Mouse (Mus musculus): ENCODE measurements at regions not wholly inside any gene's neighbourhood (a gene's known extent, or its start where the extent isn't known, plus 50 kb on each side); places are given as distances from the start of the nearest gene placed in this dataset.
"Not testable (repeated sequence)": the region's sequence is repeated elsewhere in the genome, so short reads cannot be mapped to it uniquely, and the experiment has no call there.

DNA sequence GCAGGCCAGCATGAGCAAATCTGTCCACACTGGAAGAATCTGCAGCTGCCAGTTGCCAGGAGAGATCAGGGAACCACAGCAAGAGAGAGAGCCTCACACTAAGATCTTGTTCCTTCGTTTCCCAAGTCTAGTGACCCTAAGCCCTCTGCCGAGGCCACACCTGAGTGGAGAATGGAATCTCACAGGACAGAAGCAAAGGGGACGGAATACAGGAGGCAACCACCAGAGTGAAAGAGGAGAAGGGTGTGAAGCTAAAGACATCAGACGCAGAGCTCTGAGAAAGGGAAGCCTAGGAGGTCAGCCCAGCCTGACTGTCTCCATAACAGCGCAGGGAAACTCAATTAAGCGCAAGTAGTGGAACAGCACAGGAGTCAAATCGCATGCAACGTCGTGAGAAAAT, 75.0 kb downstream of the Suds3 start:
- TF ChIP-seq CTCF (IDR thresholded peaks at IDR 0.05) = no peak
- H3K4me3 ChIP-seq = no peak overlapping the region
- intact Hi-C loops (cut with DNase I) = no loop called here
- no peak for DNase-seq (ENCODE audit: extremely low spot score in 1 of 2, low spot score in 2 of 2)
- no peak overlapping the region for H3K27ac ChIP-seq

DNA sequence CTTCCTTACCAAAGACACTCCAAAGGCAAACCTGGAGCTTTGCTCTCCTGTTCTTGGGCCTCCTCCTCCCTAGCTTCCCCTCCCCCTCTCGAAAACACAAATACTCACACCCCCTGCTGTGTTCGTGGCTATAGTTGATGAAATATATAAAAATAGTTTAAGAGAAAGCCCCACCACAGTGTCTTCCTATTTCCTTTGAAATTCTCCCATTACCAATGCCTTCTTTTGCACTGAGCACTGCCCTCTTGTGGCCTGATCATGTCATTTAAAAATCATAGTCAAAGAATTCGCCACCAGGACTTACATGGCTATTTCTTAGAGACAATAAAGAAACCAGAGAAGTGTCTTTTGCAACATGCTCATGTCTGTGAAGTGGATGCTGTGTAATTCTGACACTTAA, 78.7 kb downstream of the Suds3 start:
- no peak overlapping the region for H3K27ac ChIP-seq
- DNase-seq (ENCODE audit: extremely low spot score in 1 of 2, low spot score in 2 of 2) = peak; percentile 33 to 52
- intact Hi-C loops (cut with DNase I) = loop anchor here (2.0 to 10.0 kb wide), 3 partner anchors 142 to 442 kb away; partner anchors contain the start of gene Srrm4
- peak; percentile 71 for TF ChIP-seq CTCF (IDR thresholded peaks at IDR 0.05)
- H3K4me3 ChIP-seq = no peak overlapping the region

DNA sequence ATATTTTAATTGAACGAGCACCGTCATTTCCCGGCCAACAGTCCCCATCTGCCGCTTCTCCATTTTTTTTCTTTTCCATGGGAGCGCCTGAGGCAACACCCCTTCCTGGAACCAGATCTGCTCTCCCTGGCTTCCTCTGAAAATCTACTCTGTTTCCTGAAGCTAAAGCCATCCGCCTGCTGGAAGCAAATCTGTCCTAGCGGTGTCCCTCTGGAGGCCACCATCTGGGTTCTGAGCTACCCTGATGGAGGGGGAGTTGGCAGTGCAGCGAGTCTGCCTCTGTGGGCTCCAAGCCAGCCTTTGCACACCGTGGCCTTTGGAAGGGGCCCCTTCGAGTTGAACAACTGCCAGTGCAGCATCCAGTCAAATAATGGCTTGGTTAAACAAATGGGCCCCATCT, 83.8 kb downstream of the Suds3 start:
- intact Hi-C loops (cut with DNase I) = loop anchor here (10.0 kb wide), 2 partner anchors 277 to 437 kb away; partner anchors contain the start of gene Srrm4
- no peak; the same call in 1 of the 2 replicates for TF ChIP-seq CTCF (IDR thresholded peaks at IDR 0.05)
- peak; percentile 15 to 16 for DNase-seq (ENCODE audit: extremely low spot score in 1 of 2, low spot score in 2 of 2)
- Histone ChIP-seq H3K27ac (no peak overlapping the region; the same call in 1 of the 2 replicates), H3K4me3 (no peak overlapping the region)

DNA sequence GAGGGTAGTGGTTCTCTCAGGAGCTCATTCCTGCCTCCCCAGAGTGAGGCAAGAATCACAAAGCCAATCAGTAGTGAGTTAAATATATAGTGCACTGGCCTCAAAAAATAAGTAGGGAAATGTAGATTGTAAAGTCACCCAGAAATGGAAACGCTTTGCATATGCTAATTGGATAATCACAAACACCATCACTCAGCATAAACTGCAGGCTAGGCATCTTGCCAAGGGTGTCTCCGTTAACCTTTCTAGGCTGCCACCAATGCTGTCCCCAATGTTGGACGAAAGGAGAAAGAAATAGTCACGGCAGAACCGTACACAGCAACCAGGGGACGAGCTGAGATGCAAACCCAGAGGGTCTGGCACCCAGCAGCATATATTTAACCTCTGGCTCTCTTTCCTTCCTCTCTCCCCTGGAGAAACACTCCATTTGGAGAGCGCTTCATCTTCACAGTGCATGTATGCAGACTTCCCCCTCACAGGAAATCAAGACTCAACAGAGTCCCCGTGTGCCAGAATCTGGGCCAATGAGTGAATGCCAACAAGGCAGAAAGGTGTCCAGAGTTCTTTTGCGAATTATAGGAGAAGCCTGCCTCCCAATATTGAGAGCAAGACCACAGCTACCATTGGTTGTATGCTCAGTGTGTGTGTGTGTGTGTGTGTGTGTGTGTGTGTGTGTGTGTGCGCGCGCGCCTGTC, 90.1 kb downstream of the Suds3 start:
- TF ChIP-seq CTCF (IDR thresholded peaks at IDR 0.05) = no peak
- Histone ChIP-seq H3K4me3 (no peak overlapping the region), H3K27ac (no peak overlapping the region)
- intact Hi-C loops (cut with DNase I) = no loop called here
- no peak for DNase-seq (ENCODE audit: extremely low spot score in 1 of 2, low spot score in 2 of 2)

DNA sequence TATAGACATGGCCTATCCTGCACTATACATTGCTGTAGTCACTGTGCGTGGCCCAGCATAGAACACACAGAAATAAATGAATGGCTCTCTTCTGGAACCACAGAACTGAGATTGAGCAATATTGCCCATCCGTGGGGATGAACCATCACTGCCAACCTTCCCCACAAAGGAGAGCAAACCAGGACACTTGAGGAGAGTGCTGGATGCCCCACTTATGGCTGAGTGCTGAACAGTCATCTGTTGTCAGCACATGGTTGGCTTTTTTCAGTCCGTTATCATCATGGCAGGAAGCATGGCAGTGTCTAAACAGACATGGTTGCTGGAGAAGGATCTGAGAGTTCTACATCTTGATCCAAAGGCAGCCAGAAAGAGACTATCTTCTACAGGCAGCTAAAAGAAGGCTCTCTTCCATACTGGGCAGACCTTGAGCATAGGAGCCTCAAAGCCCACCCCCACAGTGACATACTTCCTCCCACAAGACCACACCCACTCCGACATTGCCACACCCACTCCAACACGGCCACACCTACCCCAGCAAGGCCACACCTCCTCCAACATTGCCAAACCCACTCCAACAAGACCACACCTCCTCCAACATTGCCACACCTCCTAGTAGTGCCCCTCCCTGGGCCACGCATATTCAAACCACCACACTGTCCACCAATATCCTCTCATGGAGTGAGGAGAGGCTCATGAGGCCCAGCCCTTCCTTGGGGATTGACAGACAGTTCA, 97.3 kb downstream of the Suds3 start:
- Histone ChIP-seq H3K27ac (no peak overlapping the region), H3K4me3 (no peak overlapping the region)
- no peak for DNase-seq (ENCODE audit: extremely low spot score in 1 of 2, low spot score in 2 of 2)
- TF ChIP-seq CTCF (IDR thresholded peaks at IDR 0.05) = no peak
- intact Hi-C loops (cut with DNase I) = no loop called here

DNA sequence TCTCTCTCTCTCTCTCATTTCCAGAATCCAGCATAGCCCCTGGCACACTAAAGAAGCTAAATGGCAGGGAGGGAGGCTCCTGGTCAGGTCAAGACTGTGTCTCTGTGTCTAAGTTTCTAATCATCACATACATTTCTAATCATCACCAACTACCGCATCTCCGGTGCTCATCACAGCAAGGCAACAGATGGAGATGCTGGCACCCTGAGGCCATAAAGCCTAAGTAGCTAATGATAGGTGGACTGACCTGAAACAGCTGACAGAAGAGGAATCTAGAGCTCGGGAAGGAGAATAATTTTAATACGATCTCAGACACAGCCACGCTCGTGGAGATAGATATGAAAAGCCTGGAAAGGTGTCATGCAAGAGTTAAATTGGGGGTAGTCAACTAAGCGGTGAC, 104.8 kb downstream of the Suds3 start:
- no peak for DNase-seq (ENCODE audit: extremely low spot score in 1 of 2, low spot score in 2 of 2)
- intact Hi-C loops (cut with DNase I) = no loop called here
- Histone ChIP-seq H3K27ac (no peak overlapping the region), H3K4me3 (no peak overlapping the region)
- no peak for TF ChIP-seq CTCF (IDR thresholded peaks at IDR 0.05)

DNA sequence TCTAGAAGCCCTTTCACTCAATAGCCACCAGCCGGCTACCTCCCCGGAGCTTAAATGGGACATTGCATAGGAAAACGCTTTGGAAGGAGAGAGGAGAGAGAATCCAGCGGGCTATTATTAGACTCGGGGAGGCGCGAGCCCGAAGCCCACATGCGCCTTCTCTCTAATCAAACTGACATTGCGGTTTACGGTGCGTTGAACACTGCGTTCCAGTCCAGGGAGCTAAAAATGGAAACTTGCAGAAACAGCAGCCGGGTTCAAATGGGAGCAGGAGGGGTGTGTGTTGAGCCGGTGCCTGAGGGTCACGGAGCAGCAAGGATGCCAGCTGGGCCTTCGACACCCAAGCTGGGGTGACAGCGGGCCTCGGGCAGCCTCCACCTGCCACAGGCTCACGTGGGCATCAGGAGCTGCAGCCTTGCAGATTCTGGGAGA, 115.1 kb downstream of the Suds3 start:
- Histone ChIP-seq H3K4me3 (peak overlapping the region; percentile 38), H3K27ac (peak overlapping the region; percentile 40)
- peak; percentile 31 to 47 for DNase-seq (ENCODE audit: extremely low spot score in 1 of 2, low spot score in 2 of 2)
- TF ChIP-seq CTCF (IDR thresholded peaks at IDR 0.05) = no peak
- intact Hi-C loops (cut with DNase I) = no loop called here

DNA sequence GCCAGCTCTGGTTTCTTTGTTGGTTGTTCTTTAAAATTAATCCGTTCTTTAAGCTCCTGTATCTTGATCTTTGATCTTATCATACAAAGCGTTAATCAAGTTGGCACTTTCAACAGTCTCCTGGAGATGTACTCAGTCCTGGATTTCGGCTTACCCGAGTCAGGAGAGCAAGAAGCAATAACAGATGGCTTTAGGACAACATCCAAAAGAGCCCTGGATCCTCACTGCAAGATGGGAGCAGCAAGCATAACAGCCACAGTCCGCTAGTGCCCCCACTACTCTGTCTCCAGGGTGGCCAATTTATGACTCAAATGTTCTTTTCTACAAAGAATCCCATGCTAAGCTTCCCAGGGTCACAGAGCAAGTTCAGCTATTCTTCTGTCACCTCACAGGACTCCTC, 121.4 kb downstream of the Suds3 start:
- no peak for DNase-seq (ENCODE audit: extremely low spot score in 1 of 2, low spot score in 2 of 2)

DNA sequence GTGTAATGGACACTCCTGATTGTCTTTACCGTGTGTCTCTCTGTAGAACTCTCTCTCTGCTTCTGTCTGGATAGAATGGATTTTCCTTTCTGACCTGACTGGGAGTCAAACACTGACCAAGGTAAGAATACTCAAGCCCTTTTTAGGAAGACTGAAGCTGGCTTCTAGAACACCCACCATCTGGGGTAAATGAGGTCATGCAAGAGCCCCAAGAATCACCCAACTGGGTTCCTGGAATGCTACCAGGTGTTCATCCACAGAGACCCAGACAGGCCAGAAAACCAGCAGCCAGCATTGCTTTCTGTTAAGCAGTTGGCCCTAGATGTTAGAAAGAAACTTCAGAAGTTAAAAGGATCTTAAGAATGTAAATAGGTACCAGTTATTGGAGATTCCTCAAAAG, 122.2 kb downstream of the Suds3 start:
- DNase-seq (ENCODE audit: extremely low spot score in 1 of 2, low spot score in 2 of 2) = no peak
- intact Hi-C loops (cut with DNase I) = no loop called here
- Histone ChIP-seq H3K27ac (no peak overlapping the region), H3K4me3 (no peak overlapping the region)
- TF ChIP-seq CTCF (IDR thresholded peaks at IDR 0.05) = no peak

More for the DNA sequence above, 121.4 kb downstream of the Suds3 start:
- no peak for TF ChIP-seq CTCF (IDR thresholded peaks at IDR 0.05)
- no peak overlapping the region for H3K27ac ChIP-seq
- intact Hi-C loops (cut with DNase I) = no loop called here
- H3K4me3 ChIP-seq = no peak overlapping the region

DNA sequence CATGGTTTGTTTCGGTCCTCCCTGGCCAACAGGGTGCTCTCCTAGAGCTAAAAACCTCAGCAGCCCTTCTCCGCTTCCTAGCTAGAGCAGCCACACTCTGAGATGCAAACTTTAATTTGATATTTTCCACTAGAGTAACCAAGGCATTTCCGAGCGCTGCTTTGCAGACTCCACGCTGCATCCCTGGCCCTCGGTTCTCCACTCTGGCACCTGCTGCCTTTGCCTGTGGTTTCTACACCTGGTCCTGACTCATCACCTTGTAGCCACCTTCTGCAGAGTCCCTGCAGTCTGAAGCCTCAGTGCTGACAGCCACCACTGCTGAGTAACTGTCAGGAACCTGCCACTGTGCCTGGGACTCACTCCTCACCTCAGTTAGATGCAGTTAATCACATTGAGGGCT, 124.5 kb downstream of the Suds3 start:
- H3K4me3 ChIP-seq = no peak overlapping the region
- TF ChIP-seq CTCF (IDR thresholded peaks at IDR 0.05) = no peak
- intact Hi-C loops (cut with DNase I) = no loop called here
- no peak for DNase-seq (ENCODE audit: extremely low spot score in 1 of 2, low spot score in 2 of 2)
- H3K27ac ChIP-seq = no peak overlapping the region

DNA sequence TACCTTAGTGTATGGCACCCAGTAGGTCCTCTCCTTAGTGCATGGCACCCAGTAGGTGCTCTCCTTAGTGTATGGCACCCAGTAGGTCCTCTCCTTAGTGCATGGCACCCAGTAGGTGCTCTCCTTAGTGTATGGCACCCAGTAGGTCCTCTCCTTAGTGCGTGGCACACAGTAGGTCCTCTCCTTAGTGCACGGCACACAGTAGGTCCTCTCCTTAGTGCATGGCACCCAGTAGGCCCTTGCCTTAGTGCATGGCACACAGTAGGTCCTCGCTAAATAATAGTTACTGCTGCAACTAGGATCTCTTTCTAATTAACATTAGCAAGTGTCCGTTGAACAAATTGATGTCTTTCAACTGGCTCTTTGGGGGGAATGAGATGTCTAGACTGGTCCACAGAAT, 144.4 kb downstream of the Suds3 start:
- H3K27ac ChIP-seq; DNase-seq (ENCODE audit: extremely low spot score in 1 of 2, low spot score in 2 of 2); intact Hi-C loops (cut with DNase I); H3K4me3 ChIP-seq: not testable (repeated sequence)

DNA sequence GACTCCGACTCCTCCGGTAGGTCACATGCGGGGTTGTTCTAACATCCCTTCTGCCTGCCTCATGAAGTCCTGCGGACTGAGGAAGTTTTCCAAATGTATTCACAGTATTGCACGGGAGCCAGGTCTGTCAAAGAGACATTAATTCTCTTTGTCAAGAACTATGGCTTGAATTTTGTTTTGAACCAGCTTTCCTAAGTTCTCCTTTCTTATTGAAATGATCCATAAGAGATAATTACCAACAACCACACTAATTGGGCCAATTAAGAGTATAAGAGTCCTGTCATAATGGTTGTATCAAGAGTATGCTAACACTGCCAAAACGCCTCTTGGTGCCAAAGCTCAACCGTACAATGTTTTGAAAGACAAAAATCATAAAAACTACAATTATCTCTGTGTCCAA, 151.7 kb downstream of the Suds3 start:
- intact Hi-C loops (cut with DNase I) = no loop called here
- no peak for DNase-seq (ENCODE audit: extremely low spot score in 1 of 2, low spot score in 2 of 2)
- Histone ChIP-seq H3K27ac (no peak overlapping the region), H3K4me3 (no peak overlapping the region)
- TF ChIP-seq CTCF (IDR thresholded peaks at IDR 0.05) = no peak

All from left cerebral cortex, adult 2 months (tissue).